Mouse (Mus musculus) c-Kit-negative CD71-positive TER-119-positive erythroid progenitor cells, embryonic 14.5 days (primary cell): Measurements from ENCODE around the gene Ddx1.
A peak's percentile ranks its signal among the peaks of the same experiment; 100 is the strongest.
"Not testable (repeated sequence)": the region's sequence is repeated elsewhere in the genome, so short reads cannot be mapped to it uniquely, and the experiment has no call there.

Experiments used
- DNase-seq: peaks from one replicate; pipeline ENCODE4 v3.0.0-alpha.2; 2013; ENCODE audit warnings: low read depth, low spot score

Ddx1 gene

GRCm38 (mm10) chr12:13205733-13206132, 43.3 kb downstream of the Ddx1 start:
- DNase-seq: no peak

DNA sequence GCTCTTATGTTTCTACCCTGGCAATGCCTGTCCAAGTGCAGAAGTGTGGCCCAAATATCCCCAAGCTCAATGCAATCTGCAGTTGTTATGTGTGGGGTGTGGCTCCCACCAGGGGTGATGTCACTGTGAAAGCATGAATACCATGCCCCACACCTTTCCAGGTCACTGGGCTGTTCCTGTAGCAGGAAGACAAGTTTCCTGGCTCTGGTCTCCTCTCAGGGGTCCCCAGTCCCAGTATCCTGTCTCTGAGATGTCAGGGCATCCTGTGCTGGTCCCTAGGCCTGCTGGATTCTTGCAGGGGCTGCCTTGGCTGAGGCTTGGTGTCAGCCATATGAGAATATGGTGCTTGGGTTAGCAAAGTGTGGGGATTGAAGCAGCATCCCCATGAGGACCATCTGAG, 46.7 kb downstream of the Ddx1 start:
- DNase-seq: no peak

DNA sequence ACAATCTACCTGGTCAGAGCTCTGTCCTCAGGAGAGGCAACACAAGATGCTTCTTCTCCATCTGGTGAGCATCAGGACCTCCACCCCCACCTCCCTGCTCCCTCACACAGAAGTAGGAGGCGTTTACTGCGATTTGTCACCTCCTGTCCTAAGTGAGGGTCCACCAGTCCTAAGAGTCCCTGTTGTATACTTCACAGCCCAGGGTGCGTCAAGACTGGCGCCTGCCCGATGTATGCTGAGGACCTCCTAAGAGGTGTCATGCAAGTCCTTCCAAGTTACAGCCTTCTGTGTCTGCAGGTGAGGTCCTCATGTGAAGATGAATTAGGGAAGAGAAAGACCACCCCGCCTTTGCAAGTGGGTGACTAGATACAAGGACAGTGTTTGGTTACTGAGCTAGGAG, 48.4 kb downstream of the Ddx1 start:
- no peak for DNase-seq

- DNase-seq: no peak
These were observed 49.4 kb downstream of the Ddx1 start for GRCm38 (mm10) chr12:13199338-13200301.

DNA sequence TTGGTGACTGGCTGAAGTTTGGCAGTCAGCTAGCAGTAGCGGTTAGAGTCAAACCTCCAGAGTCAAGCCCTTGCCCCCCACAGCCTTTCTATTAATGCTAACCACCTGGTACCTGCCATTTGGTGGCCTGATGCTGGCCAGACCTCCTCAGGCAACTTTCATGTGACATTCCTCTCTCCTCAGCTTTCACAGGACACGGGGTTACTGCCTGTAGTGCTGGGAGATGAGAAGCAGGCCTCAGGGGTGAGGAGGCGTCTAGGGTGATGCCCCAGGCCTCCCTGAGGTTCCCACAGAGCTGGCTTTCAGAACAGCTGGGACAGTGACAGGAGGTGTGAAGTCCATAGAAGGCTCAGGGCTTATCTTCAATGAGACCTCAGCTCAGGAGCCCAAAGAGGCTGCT, 50.9 kb downstream of the Ddx1 start:
- no peak for DNase-seq

DNA sequence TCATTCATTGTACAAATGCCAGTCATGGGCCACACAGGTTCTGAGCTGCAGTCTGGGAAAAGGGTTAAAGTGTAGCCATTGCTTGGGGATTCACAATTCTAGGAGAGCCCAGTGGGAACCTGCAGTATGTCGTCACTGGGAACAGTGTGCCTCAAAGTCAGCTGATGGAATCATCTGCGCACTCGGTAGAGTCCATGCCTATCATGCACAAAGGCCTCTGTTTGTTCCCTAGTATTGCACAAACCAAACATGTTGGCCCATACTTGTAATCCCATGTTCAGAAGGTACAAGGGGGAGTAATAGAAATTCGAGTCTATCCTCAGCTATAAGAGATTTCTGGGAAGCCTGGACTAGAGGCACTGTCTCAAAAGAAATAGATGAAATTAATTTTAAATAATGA, 52.9 kb downstream of the Ddx1 start:
- DNase-seq: no peak

GRCm38 (mm10) chr12:13195506-13195905, 53.5 kb downstream of the Ddx1 start:
- DNase-seq: no peak

DNA sequence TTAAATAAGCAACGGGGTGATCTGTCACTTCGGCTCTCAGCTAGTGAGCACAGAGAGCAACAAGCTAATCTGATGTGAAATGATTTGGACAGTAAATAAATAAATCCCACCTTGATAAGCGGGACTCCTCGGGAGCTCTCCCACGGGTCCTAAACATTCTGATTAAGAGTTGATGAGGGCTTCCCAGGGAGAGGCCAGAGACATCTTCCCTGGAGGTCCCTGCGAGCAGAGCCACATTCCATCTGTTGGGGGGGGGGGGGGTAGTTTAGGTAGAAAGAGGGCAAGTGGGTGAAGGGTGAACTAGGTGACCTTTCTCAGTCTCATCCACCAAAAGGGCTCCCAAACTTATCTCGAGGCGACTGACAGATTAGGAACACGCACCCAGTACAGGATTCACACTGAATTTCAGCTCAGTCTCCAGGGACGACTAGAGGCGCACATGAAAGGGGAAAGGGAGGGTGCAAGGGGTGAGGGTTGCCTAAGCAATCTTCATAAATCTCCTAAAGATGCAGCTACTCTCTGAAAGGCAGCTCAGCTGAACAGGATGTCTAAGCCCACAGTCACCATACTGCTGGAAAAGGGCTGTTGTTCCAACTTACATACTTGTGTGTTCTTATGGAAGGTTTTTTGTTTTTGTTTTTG, 60.8 kb downstream of the Ddx1 start:
- DNase-seq: no peak

GRCm38 (mm10) chr12:13186209-13186608, 62.8 kb downstream of the Ddx1 start:
- DNase-seq: no peak

GRCm38 (mm10) chr12:13184873-13185361, 64.1 kb downstream of the Ddx1 start:
- no peak for DNase-seq

DNA sequence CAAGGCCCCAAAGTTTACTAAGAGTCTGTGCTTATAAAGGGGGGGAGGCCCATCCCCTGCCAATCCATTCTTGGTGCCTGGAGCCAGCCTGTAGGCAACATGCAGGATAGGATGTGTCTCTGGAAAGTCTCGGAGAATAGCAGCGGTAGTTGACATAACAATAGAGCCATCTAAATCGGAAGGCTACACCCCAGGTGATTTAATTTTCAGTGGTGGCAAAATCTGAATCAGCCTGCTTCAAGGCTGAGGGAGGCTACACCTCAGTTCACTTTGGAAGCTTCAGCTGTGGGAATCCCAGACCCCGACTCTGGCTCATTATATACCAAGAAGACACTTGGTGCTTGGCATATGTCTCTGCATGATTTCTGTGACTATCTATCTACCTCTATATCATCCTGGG, 64.9 kb downstream of the Ddx1 start:
- DNase-seq: not testable (repeated sequence)

DNA sequence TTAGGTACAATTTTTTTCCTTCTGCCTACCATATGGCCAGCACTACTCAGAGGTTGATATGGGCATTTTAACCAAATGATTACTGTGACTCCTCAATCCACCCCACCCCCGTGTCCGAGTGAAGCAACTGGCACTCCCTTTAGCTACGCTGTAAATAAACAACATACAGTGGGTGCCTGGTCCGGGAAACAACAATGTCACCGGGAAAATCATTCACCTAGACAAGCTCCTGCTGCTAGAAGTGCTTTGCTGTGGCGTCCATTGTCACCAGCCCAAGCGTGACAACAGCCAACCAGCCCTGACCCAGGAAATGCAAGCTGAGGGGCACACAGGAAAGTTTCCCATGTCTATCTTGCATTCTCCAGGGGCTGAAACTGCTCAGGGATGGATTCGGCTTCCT, 66.8 kb downstream of the Ddx1 start:
- DNase-seq: no peak

- no peak for DNase-seq
These were observed 67.3 kb downstream of the Ddx1 start for GRCm38 (mm10) chr12:13181721-13182120.

- peak; percentile 58 for DNase-seq
These were observed 68.2 kb downstream of the Ddx1 start for GRCm38 (mm10) chr12:13180715-13181335.

DNA sequence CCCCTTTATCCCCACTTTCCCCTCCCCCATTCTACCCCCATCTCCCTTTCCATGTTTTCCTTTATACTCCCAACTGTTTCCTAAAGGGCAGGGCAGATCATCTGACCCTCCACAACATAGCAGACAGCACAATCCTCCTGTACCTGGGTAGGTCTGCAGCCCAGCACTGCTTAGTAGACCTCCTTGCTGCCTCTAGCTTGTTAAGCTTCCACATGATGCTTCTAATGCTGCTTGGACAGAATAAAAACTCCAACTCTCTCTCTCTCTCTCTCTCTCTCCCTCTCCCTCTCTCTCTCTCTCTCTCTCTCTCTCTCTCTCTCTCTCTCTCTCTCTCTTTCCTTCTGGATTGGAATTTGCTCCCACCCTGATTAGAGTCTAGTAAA, 68.7 kb downstream of the Ddx1 start:
- no peak for DNase-seq

GRCm38 (mm10) chr12:13177606-13178005, 71.4 kb downstream of the Ddx1 start:
- no peak for DNase-seq

GRCm38 (mm10) chr12:13176927-13177326, 72.1 kb downstream of the Ddx1 start:
- no peak for DNase-seq

DNA sequence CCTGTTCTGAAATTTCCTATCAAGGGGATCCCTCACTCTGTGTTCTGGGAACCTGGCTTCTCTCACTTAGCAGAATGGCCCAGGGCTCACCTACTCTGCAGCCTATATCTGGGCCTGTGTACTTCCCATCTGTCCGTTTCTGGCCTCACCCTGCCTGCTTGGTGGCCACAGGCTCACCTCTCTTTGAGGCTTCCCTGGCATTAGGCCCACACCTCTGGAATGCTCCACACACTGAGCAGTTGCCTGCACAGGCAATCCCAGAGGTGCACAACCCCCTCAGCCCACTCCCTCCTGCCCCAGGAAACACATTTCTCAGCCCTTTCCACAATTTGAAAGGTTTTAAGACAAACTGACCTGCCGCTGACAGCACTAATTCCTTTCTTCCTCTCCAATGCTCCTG, 72.9 kb downstream of the Ddx1 start:
- DNase-seq: no peak

DNA sequence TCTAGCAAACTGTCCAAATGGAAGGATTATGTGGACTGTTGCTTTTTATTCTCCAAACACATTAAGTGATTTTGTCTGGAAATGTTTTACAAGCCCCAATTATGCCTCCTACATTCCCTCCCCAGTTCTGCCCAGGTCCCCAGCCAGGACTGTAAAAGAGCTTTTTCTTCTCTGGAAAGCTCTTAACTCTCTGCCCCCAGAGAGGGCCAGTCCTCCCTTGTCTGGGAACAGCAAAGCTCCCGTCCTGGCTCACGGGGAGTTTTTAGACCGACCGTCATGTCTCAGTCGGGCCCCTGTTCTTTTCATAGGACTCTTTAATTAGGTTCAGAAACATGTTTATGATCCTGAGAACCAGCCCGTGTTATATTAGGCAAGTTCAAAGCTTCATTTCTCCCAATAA, 75.0 kb downstream of the Ddx1 start:
- DNase-seq: no peak

DNA sequence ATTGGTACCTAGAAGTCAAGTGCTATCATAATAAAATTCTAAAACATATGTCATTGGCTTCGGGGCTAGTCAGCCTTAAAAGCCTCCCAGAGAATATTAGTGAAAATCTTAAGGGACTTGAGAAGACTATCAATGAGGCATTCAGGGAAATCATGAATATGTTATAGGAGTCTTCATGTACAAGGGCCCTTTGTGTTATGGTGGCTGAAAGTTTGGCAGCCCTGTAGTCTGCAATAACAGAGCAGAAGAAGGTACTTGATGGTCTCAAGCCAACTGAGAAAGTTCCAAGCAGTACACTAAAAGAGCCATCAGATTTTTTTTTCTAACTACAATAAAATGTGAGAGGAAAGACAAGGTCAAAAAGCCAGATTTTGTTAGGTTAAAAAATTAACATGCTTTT, 80.9 kb downstream of the Ddx1 start:
- no peak for DNase-seq

GRCm38 (mm10) chr12:13167116-13167515, 81.9 kb downstream of the Ddx1 start:
- DNase-seq: no peak
